Mouse (Mus musculus) forebrain, embryonic 11.5 days (tissue): ENCODE data around the gene Vav2. TPM values are rescaled to one million over a fixed set of nuclear protein-coding genes. Genes with fewer than 3 reads are reported as not detected.

Experiments used
- ATAC-seq: fragments of 200-750 bp; cut with Nextera tagmentation; replicated peaks from 2 replicates; pipeline ENCODE4 v1.8.0; 2017; ENCODE audit warnings: moderate TSS enrichment; ENCODE audit not compliant: low FRiP score
- DNase-seq: peaks from one replicate; pipeline ENCODE4 v3.0.0-alpha.2; 2017; ENCODE audit warnings: low spot score
- H3K27ac ChIP-seq: fragments of 300-500 bp; sonication (generic); 2 replicates; pipeline ENCODE4 v1.5.1; 2014; ENCODE audit warnings: low read depth, low read length
- H3K27me3 ChIP-seq: fragments of 300-500 bp; sonication (generic); 2 replicates; pipeline ENCODE4 v1.6.1; 2014; ENCODE audit warnings: mild to moderate bottlenecking, low read length, mixed read lengths; ENCODE audit not compliant: control insufficient read depth, insufficient read depth
- H3K36me3 ChIP-seq: fragments of 300-500 bp; sonication (generic); 2 replicates; pipeline ENCODE4 v1.6.1; 2014; ENCODE audit warnings: mild to moderate bottlenecking, low read length, moderate library complexity, mixed read lengths; ENCODE audit not compliant: control insufficient read depth, insufficient read depth
- H3K4me1 ChIP-seq: fragments of 300-500 bp; sonication (generic); replicated peaks from 2 replicates; pipeline ENCODE4 v1.6.1; 2014; ENCODE audit warnings: low read length, mixed read lengths; ENCODE audit not compliant: control insufficient read depth, insufficient read depth
- H3K4me2 ChIP-seq: fragments of 300-500 bp; sonication (generic); 2 replicates; pipeline ENCODE4 v1.6.1; 2014; ENCODE audit warnings: low read depth, mild to moderate bottlenecking, low read length, moderate library complexity, mixed read lengths; ENCODE audit not compliant: severe bottlenecking
- H3K4me3 ChIP-seq: fragments of 300-500 bp; sonication (generic); 2 replicates; pipeline ENCODE4 v1.5.1; 2014; ENCODE audit warnings: low read depth, low read length
- H3K9ac ChIP-seq: fragments of 300-500 bp; sonication (generic); 2 replicates; pipeline ENCODE4 v1.6.1; 2014; ENCODE audit warnings: low read length
- H3K9me3 ChIP-seq: fragments of 300-500 bp; sonication (generic); 2 replicates; pipeline ENCODE4 v1.6.1; 2016; ENCODE audit warnings: low read length, mixed read lengths; ENCODE audit not compliant: control insufficient read depth
- WGBS: fragments of 180-500 bp; shearing (Covaris S2); extraction: QIAGEN DNeasy Blood & Tissue Kit; methylation state at CpG from one replicate; pipeline ENCODE4 v1.1.7; 2014; 5-methylcytosine and 5-hydroxymethylcytosine counted together
- polyA plus RNA-seq: library from polyadenylated mRNA; unstranded; fragments of >200 nt; fragmentation: Nextera tagmentation; extraction: Ambion mirVana; gene quantifications from 2 replicates; pipeline ENCODE4 v1.2.1, GENCODE M21; 2014

Gene Vav2
- polyA plus RNA-seq, result 12.7 and 15.7 TPM in 2 replicates

- no peaks in the 10 kb centered on the region for H3K27me3 ChIP-seq
- peak within 1 kb of the TSS; percentile 95 for H3K9ac ChIP-seq
- 0% methylated on average over 57 of the region's 58 CpGs for WGBS
- H3K9me3 ChIP-seq, result no peaks in the 10 kb centered on the region
- no peaks in the 10 kb centered on the region for H3K36me3 ChIP-seq
- DNase-seq (peak; percentile 97), ATAC-seq (peak; percentile 92)
- peak within 1 kb of the TSS; percentile 70 for H3K4me3 ChIP-seq
- H3K27ac ChIP-seq, result peak within 1 kb of the TSS; percentile 88
- H3K4me2 ChIP-seq, result peak within 1 kb of the TSS; percentile 99
- peaks cover 15% of the 10 kb centered on the region for H3K4me1 ChIP-seq
Measured at GRCm38 (mm10) chr2:27426855-27427457, at the start of gene Vav2. Gene Vav2 (minus strand): TSS chr2:27427033.

- WGBS, result under 1% methylated on average over 59 of the region's 96 CpGs
- Histone ChIP-seq H3K4me1 (peaks cover 19% of the 10 kb centered on the region), H3K4me2 (peak overlapping the region; percentile 92)
Measured at GRCm38 (mm10) chr2:27475495-27476302, 48.9 kb upstream of the Vav2 start.

GRCm38 (mm10) chr2:27474621-27475484 lies 48.0 kb upstream of the Vav2 start:
- ATAC-seq, result 0 out of 2 replicates have a peak, but pooled peaks have one; percentile 4
- no peaks in the 10 kb centered on the region for H3K9me3 ChIP-seq
- under 1% methylated on average over 84 of the region's 84 CpGs for WGBS

More at GRCm38 (mm10) chr2:27475495-27476302, 48.9 kb upstream of the Vav2 start:
- ATAC-seq, result peak; percentile 99
- Histone ChIP-seq H3K4me3 (peak overlapping the region; percentile 99), H3K9ac (peak overlapping the region; percentile 99), H3K36me3 (no peaks in the 10 kb centered on the region), H3K27me3 (no peaks in the 10 kb centered on the region), H3K9me3 (no peaks in the 10 kb centered on the region), H3K27ac (peak overlapping the region; percentile 95)
- DNase-seq, result peak; percentile 95

GRCm38 (mm10) chr2:27473911-27474310 lies 47.1 kb upstream of the Vav2 start:
- no peaks in the 10 kb centered on the region; the same call in 1 of the 2 replicates for H3K36me3 ChIP-seq
- no peak for DNase-seq
- H3K4me2 ChIP-seq, result peak overlapping the region; percentile 92
- H3K27me3 ChIP-seq, result no peaks in the 10 kb centered on the region
- ATAC-seq, result no peak
- no peaks in the 10 kb centered on the region for H3K9me3 ChIP-seq
- no peak overlapping the region for H3K27ac ChIP-seq
- H3K4me1 ChIP-seq, result peaks cover 21% of the 10 kb centered on the region
- peak overlapping the region; percentile 99 for H3K9ac ChIP-seq
- peak overlapping the region; percentile 99 for H3K4me3 ChIP-seq
- 48% methylated on average over 4 of the region's 4 CpGs for WGBS

More at GRCm38 (mm10) chr2:27474621-27475484, 48.0 kb upstream of the Vav2 start:
- H3K36me3 ChIP-seq, result no peaks in the 10 kb centered on the region
- H3K27me3 ChIP-seq, result no peaks in the 10 kb centered on the region
- H3K27ac ChIP-seq, result peak overlapping the region; percentile 95
- peak overlapping the region; percentile 92 for H3K4me2 ChIP-seq
- peak overlapping the region; percentile 99 for H3K9ac ChIP-seq
- peaks cover 21% of the 10 kb centered on the region for H3K4me1 ChIP-seq
- H3K4me3 ChIP-seq, result peak overlapping the region; percentile 99
- peak; percentile 71 for DNase-seq

GRCm38 (mm10) chr2:27473061-27473765 lies 46.4 kb upstream of the Vav2 start:
- no peaks in the 10 kb centered on the region; the same call in 1 of the 2 replicates for H3K36me3 ChIP-seq
- H3K9me3 ChIP-seq, result no peaks in the 10 kb centered on the region
- peaks cover 21% of the 10 kb centered on the region for H3K4me1 ChIP-seq
- H3K27me3 ChIP-seq, result no peaks in the 10 kb centered on the region
- peak overlapping the region; percentile 99 for H3K4me3 ChIP-seq
- ATAC-seq (no peak), DNase-seq (no peak)
- H3K27ac ChIP-seq, result no peak overlapping the region
- peak overlapping the region; percentile 99 for H3K9ac ChIP-seq
- WGBS, result 78% methylated on average over 7 of the region's 7 CpGs
- H3K4me2 ChIP-seq, result peak overlapping the region; percentile 92

GRCm38 (mm10) chr2:27471170-27471584 lies 44.3 kb upstream of the Vav2 start:
- Histone ChIP-seq H3K36me3 (no peaks in the 10 kb centered on the region; the same call in 1 of the 2 replicates), H3K9ac (no peak overlapping the region), H3K27me3 (no peaks in the 10 kb centered on the region), H3K9me3 (no peaks in the 10 kb centered on the region), H3K4me2 (no peak overlapping the region), H3K27ac (no peak overlapping the region), H3K4me1 (peaks cover 21% of the 10 kb centered on the region), H3K4me3 (no peak overlapping the region)
- DNase-seq, result no peak
- no peak for ATAC-seq

GRCm38 (mm10) chr2:27470535-27470934 lies 43.7 kb upstream of the Vav2 start:
- H3K4me2 ChIP-seq, result no peak overlapping the region
- WGBS, result 90% methylated on average over 2 of the region's 2 CpGs
- peaks cover 21% of the 10 kb centered on the region for H3K4me1 ChIP-seq
- ATAC-seq (no peak), DNase-seq (no peak)
- no peak overlapping the region for H3K4me3 ChIP-seq
- no peak overlapping the region for H3K27ac ChIP-seq
- H3K9ac ChIP-seq, result no peak overlapping the region
- H3K9me3 ChIP-seq, result no peaks in the 10 kb centered on the region
- H3K27me3 ChIP-seq, result no peaks in the 10 kb centered on the region
- no peaks in the 10 kb centered on the region; the same call in 1 of the 2 replicates for H3K36me3 ChIP-seq

- ATAC-seq, result no peak
- no peak for DNase-seq
- no peak overlapping the region for H3K4me3 ChIP-seq
- H3K27me3 ChIP-seq, result no peaks in the 10 kb centered on the region
- H3K9me3 ChIP-seq, result no peaks in the 10 kb centered on the region
- no peak overlapping the region for H3K9ac ChIP-seq
- no peaks in the 10 kb centered on the region; the same call in 1 of the 2 replicates for H3K36me3 ChIP-seq
- H3K4me1 ChIP-seq, result peaks cover 21% of the 10 kb centered on the region
- WGBS, result 82% methylated on average over 3 of the region's 3 CpGs
- no peak overlapping the region for H3K4me2 ChIP-seq
- H3K27ac ChIP-seq, result no peak overlapping the region
Measured at GRCm38 (mm10) chr2:27469991-27470355, 43.1 kb upstream of the Vav2 start.
